Mouse (Mus musculus) kidney, adult 2 months (tissue): ENCODE results near the gene Taf10. TPM values are rescaled to one million over a fixed set of nuclear protein-coding genes. Genes with fewer than 3 reads are reported as not detected.

Experiments
- DNase-seq: peaks from one replicate; pipeline ENCODE4 v3.0.0; 2021
- H3K27ac ChIP-seq: fragments of 200-500 bp; 2 replicates; pipeline ENCODE4 v1.5.1; 2012; ENCODE audit warnings: low read depth, low read length, control low read depth, inconsistent platforms; ENCODE audit not compliant: insufficient read depth
- H3K27me3 ChIP-seq: fragments of 200-500 bp; replicated peaks from 2 replicates; pipeline ENCODE4 v1.6.1; 2012; ENCODE audit warnings: mild to moderate bottlenecking, moderate library complexity, low read length, inconsistent platforms; ENCODE audit not compliant: control insufficient read depth, insufficient read depth
- H3K36me3 ChIP-seq: fragments of 200-500 bp; 2 replicates; pipeline ENCODE4 v1.6.1; 2012; ENCODE audit warnings: mild to moderate bottlenecking, moderate library complexity, low read length, inconsistent platforms; ENCODE audit not compliant: control insufficient read depth, insufficient read depth
- H3K4me1 ChIP-seq: fragments of 200-500 bp; 2 replicates; pipeline ENCODE4 v1.6.1; 2011; ENCODE audit warnings: low read length; ENCODE audit not compliant: control insufficient read depth, insufficient read depth
- H3K4me3 ChIP-seq: fragments of 200-500 bp; 2 replicates; pipeline ENCODE4 v1.5.1; 2011; ENCODE audit warnings: mild to moderate bottlenecking, low read depth, low read length, control low read depth; ENCODE audit not compliant: insufficient read depth
- CTCF ChIP-seq: fragments of 200-500 bp; conservative IDR thresholded peaks from 2 replicates; pipeline ENCODE4 v1.5.1; 2011; ENCODE audit warnings: low read depth, mild to moderate bottlenecking, control low read depth, low read length, moderate library complexity, mixed read lengths; ENCODE audit not compliant: insufficient read depth, insufficient read length
- POLR2A ChIP-seq: fragments of 200-500 bp; IDR thresholded peaks from one replicate; pipeline ENCODE4 v1.6.1; 2011; ENCODE audit warnings: low read depth, low read length, control low read depth
- WGBS: fragments of 180-500 bp; shearing (Covaris S2); methylation state at CpG from one replicate; pipeline ENCODE4 v1.1.7; 2018; 5-methylcytosine and 5-hydroxymethylcytosine counted together
- polyA plus RNA-seq: library from polyadenylated mRNA; depleted of rRNA; stranded (reverse); fragments of >200 nt; gene quantifications from 2 replicates; pipeline ENCODE4 v1.2.3, GENCODE M21; 2012

The Taf10 gene
- polyA plus RNA-seq, 1 experiment, result 437 TPM

DNA sequence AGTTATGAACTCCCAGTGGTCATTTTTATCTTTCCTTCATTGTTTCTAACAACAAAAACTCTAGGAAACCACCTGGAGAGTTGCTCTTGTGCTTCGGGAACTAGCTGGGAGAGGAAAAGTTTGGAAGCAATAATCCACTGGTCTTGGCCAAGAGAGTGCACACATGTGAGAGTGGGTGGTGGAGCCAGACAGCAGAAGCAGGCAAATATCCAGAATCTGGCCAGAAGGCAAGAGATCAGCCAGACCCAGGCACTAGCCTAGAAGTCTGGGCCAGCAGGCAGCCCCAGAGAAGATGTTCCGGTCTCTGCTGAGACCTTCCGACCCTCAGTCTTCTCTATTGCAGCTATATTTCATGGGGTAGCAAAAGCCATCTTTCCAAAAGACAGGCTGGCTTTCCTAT, 25.8 kb upstream of the Taf10 start:
- Histone ChIP-seq H3K27me3 (no peaks in the 10 kb centered on the region), H3K36me3 (no peaks in the 10 kb centered on the region), H3K27ac (no peak overlapping the region), H3K4me1 (no peaks in the 10 kb centered on the region), H3K4me3 (no peak overlapping the region)
- TF ChIP-seq POLR2A (no peak), CTCF (no peak)
- peak; percentile 43 for DNase-seq
- WGBS, result 69% methylated on average over 3 of the region's 3 CpGs

DNA sequence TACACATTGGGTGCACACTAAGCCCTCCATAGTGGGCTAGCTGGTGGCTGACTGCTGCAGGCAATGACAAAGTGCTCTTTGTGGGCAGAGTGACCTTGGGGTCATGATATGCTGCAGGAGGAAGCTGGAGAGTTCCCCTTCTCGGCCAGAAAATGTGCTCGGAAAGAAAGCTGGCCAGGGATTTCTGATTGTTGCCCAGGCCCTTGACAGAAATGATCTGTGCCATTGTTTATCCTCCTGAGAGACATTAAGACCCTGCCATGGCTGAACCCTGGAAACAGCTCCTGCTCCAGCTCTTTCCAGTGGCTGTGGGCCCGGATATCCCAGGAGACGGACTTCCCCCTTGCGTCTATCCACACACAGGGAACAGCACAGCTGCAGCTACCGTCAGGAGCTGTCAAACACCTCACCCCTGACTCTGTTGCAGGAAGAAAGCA, 23.6 kb upstream of the Taf10 start:
- H3K27me3 ChIP-seq, result no peaks in the 10 kb centered on the region
- no peak for TF ChIP-seq CTCF
- TF ChIP-seq POLR2A, result no peak
- H3K4me1 ChIP-seq, result no peaks in the 10 kb centered on the region
- H3K27ac ChIP-seq, result peak overlapping the region; percentile 53
- no peak overlapping the region for H3K4me3 ChIP-seq
- WGBS, result 36% methylated on average over 6 of the region's 6 CpGs
- H3K36me3 ChIP-seq, result no peaks in the 10 kb centered on the region; the same call in 1 of the 2 replicates
- peak; percentile 68 for DNase-seq

DNA sequence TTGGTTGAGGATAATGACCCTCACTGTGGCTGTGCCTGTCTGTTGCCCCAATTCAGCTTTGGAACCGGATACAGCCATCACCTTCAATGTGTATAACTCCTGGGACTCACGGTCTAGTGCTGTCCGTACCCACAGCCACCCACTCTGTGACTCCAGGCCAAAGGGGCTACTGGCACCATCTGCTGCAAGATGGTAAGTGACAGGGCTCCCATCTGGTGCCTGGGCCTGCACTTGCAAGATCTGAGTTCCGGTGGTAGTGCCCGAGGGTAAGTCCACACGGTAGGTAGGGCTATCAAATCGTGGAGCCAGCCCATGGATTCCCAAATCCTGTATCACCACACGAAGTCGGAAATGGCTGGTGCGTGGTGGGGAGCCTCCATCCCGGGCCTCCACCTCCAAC, 20.2 kb upstream of the Taf10 start:
- no peak for DNase-seq
- no peaks in the 10 kb centered on the region for H3K4me1 ChIP-seq
- H3K4me3 ChIP-seq, result no peak overlapping the region
- H3K27me3 ChIP-seq, result no peaks in the 10 kb centered on the region
- no peak overlapping the region for H3K27ac ChIP-seq
- H3K36me3 ChIP-seq, result no peaks in the 10 kb centered on the region; the same call in 1 of the 2 replicates
- 94% methylated on average over 11 of the region's 11 CpGs for WGBS
- TF ChIP-seq CTCF (no peak), POLR2A (no peak)

DNA sequence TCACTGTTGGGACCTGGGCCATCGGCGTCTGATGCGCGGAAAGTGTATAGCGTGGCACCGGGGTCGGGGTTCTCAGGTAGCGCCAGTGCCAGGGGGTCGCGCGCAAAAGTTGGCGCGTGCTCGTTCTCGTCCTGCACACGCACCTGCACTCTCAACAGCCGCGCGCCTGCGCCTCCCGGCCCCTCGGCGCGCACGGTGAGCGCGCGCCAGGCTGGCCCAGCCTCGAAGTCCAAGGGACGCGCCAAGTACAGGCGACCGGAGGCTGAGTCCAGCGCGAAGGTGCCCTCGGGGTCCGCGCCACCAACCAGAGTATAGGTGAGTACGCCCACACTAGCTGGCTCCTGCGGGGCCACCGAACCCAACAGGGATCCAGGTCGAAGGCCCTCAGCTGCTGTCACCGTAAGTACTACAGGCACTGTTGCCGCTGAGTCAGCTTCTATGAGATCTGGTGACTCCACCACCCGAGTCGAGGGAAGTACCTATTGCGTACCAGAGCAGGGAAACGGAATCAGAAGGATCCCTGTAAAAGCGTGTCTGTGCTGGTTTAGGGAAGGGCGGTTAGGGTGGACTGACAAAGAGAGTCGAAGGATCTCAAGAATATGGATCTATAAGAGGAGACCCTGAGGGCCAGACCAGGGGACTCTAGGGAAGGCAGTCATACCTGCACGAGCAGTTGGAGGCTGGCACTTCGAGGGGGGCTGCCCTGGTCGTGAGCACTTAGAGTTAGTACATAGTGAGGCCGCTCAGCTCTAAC, 18.5 kb upstream of the Taf10 start:
- no peak for DNase-seq
- TF ChIP-seq CTCF (no peak), POLR2A (no peak)
- H3K27ac ChIP-seq, result no peak overlapping the region
- no peaks in the 10 kb centered on the region; the same call in 1 of the 2 replicates for H3K36me3 ChIP-seq
- no peaks in the 10 kb centered on the region for H3K4me1 ChIP-seq
- H3K4me3 ChIP-seq, result no peak overlapping the region
- no peaks in the 10 kb centered on the region for H3K27me3 ChIP-seq
- 72% methylated on average over 55 of the region's 55 CpGs for WGBS

DNA sequence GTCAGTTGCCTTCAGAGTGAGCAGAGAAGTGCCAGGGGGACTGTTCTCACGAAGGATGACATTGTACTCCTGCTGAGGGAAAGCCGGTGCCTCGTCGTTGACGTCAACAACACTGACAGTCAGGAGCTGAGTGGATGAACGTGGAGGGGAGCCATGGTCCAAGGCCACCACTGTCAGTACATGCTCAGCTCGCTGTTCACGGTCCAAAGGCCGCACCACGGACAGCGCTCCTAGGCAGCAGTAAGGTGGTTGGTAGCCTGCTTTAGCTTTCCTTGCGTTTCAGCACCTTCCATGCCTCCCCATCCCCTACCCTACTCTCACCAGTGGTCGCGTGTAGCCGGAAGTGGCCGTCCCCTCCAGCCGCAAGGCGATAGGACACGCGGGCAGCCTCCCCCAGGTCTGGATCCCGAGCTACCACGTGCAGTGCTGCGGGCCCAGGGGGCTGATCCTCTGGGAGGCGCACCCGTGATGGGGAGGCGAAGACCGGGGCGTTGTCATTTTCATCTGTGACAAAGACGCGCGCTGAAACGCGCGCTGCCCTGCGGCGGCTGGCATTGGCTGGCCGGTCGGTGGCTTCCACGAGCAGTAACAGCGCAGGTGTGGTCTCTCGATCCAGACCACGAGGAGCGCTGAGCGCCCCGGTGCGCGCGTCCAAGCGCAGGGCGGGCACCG, 17.8 kb upstream of the Taf10 start:
- no peaks in the 10 kb centered on the region; the same call in 1 of the 2 replicates for H3K36me3 ChIP-seq
- no peak overlapping the region for H3K4me3 ChIP-seq
- DNase-seq, result no peak
- H3K27ac ChIP-seq, result no peak overlapping the region
- WGBS, result 62% methylated on average over 51 of the region's 51 CpGs
- no peak for TF ChIP-seq POLR2A
- TF ChIP-seq CTCF, result no peak
- no peaks in the 10 kb centered on the region for H3K27me3 ChIP-seq
- no peaks in the 10 kb centered on the region for H3K4me1 ChIP-seq

DNA sequence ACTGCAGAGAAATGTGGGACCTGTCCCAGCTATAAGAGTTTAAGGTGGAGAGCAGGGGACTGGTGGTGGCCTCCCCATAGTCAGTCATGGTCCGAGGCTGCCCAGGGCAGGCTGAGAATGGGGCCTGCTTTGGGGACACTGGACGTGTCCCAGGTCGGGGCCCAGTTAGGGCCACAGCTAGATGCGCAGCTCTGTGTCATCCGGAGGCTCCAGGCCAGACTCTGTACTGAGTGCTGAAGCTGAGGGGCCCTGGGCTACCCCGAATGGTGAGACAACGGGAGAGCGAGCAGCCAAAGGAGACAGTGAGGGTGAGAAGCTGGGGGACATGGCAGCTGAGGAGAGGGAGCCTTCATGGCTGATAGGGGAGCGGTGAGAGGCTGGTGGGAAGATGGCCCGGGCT, 9.1 kb upstream of the Taf10 start:
- H3K4me3 ChIP-seq, result no peak overlapping the region
- no peak overlapping the region for H3K27ac ChIP-seq
- DNase-seq, result no peak
- no peaks in the 10 kb centered on the region for H3K36me3 ChIP-seq
- TF ChIP-seq POLR2A, result no peak
- no peak for TF ChIP-seq CTCF
- H3K4me1 ChIP-seq, result peaks cover 3% of the 10 kb centered on the region; the same call in 1 of the 2 replicates
- no peaks in the 10 kb centered on the region for H3K27me3 ChIP-seq
- WGBS, result 94% methylated on average over 10 of the region's 10 CpGs

DNA sequence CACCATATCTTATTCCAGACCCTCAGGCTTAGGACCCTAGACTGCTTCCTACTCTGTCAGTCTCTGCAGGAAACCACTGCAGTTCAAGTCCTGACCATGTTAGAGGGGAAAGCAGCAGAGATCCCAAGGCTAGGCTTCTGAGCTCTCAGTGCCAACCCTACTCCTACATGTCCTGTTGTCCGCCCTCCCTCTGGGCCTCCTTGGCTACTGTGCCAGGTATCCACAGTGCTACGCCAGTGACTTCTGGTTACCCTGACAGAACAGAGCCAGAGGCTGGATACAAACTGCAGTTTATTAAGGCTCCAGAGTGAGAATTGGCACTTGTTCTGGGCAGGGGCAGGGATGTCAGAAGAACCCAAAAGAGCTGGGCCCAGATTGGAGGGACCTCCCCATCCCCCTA, 8.6 kb upstream of the Taf10 start:
- H3K27ac ChIP-seq, result no peak overlapping the region
- no peaks in the 10 kb centered on the region for H3K36me3 ChIP-seq
- WGBS, result 83% methylated on average over 2 of the region's 2 CpGs
- H3K27me3 ChIP-seq, result no peaks in the 10 kb centered on the region
- DNase-seq, result no peak
- peaks cover 3% of the 10 kb centered on the region; the same call in 1 of the 2 replicates for H3K4me1 ChIP-seq
- H3K4me3 ChIP-seq, result no peak overlapping the region
- TF ChIP-seq POLR2A, result no peak
- TF ChIP-seq CTCF, result no peak
